8 mouse cellular contexts compared by ENCODE assay signal in the genomic region with DNA sequence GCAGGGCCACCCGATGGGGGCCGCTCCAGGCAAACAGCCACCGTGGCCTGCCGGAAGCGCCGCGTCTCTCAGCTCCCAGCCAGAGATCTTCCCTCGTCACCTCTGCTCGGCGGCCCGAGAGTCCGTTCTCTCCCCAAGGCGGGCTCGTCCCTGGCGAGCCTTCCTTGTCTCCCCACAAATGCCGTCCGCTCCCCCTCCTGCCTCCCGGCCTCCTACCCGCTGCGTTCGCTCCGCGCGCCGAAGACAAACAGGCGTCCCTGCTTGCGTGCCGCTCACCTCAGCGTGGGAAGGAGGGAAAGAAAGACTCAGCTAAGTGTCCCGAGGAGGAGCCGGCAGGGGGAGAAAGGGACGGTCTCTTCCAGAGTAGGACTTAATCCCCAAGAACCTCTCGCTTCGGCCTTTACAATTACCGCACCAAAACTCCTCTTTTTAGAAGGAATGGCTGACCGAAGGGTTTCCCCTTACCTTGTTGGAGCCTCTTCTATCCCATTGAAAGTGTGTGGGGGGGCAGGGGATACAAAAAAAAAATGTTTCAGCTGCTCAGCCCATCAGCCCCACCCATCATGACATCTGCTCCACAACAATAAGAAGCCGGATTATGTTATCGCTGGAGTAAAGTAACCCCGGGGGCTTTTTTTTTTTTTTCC. TPM values are rescaled to one million over a fixed set of nuclear protein-coding genes. Genes with fewer than 3 reads are reported as not detected.
DNase-seq lines count a peak whose midpoint lies in the region; ATAC-seq and TF ChIP-seq lines count a peak whose summit lies in the region.

Gene Trip12 (minus strand): TSS at position 499 of the 647 bp plus-strand sequence.

- under 1% methylated on average over 39 of the region's 39 CpGs for WGBS in cerebellum, adult 2 months
- under 1% methylated on average over 39 of the region's 39 CpGs for WGBS in midbrain, embryonic 15.5 days

- no peak for TF ChIP-seq POLR2A in cerebellum, adult 2 months (IDR thresholded peaks at IDR 0.05; ENCODE audit: borderline replicate concordance, insufficient read depth, low read length)
- no peak for TF ChIP-seq POLR2A in cortical plate, adult 2 months (IDR thresholded peaks at IDR 0.05; ENCODE audit: extremely low read depth, insufficient read depth, low read length)

- no peak for TF ChIP-seq CTCF in cerebellum, adult 2 months (IDR thresholded peaks at IDR 0.05; ENCODE audit: borderline replicate concordance, insufficient read depth, low read depth, low read length)
- TF ChIP-seq CTCF in C2C12 (IDR thresholded peaks at IDR 0.05; ENCODE audit: control insufficient read depth, insufficient read depth, insufficient read length) = no peak
- no peak for TF ChIP-seq CTCF in cortical plate, adult 2 months (IDR thresholded peaks at IDR 0.05; ENCODE audit: extremely low read depth, insufficient read depth, low read length)

- ATAC-seq in midbrain, embryonic 15.5 days (replicated peaks) = peak; percentile 53; the same call in 1 of the 2 replicates
- ATAC-seq in cerebellum, adult (ENCODE audit: insufficient number of reproducible peaks, low FRiP score, low TSS enrichment) = no peak; the same call in 1 of the 2 replicates

- H3K79me2 ChIP-seq in C2C12 (ENCODE audit: control insufficient read depth, insufficient read depth) = peaks cover 73% of the 10 kb centered on the region

- H3K9ac ChIP-seq in midbrain, embryonic 15.5 days = peak within 1 kb of the TSS; percentile 95

- no peaks in the 10 kb centered on the region for H3K4me1 ChIP-seq in cerebellum, adult 2 months (ENCODE audit: control insufficient read depth, insufficient read depth, low read length)
- no peaks in the 10 kb centered on the region for H3K4me1 ChIP-seq in cortical plate, adult 2 months (ENCODE audit: control insufficient read depth, insufficient read depth, low read length)
- peaks cover 32% of the 10 kb centered on the region for H3K4me1 ChIP-seq in midbrain, embryonic 15.5 days

- H3ac ChIP-seq in C2C12 (ENCODE audit: control insufficient read depth, insufficient read length, low read depth) = peak within 1 kb of the TSS; percentile 94

- no peaks in the 10 kb centered on the region for H3K9me3 ChIP-seq in midbrain, embryonic 15.5 days

- H3K4me3 ChIP-seq in cerebellum, adult 2 months (replicated peaks; ENCODE audit: insufficient read depth, low read depth, low read length) = peak within 1 kb of the TSS; percentile 89
- peak within 1 kb of the TSS; percentile 89 for H3K4me3 ChIP-seq in C2C12 (ENCODE audit: insufficient read depth, poor library complexity, severe bottlenecking)
- H3K4me3 ChIP-seq in cortical plate, adult 2 months (ENCODE audit: insufficient read depth, low read length) = peak within 1 kb of the TSS; percentile 84
- H3K4me3 ChIP-seq in midbrain, embryonic 15.5 days = peak within 1 kb of the TSS; percentile 96

- H3K27ac ChIP-seq in cerebellum, adult 2 months (ENCODE audit: insufficient read depth, low read length) = peak within 1 kb of the TSS; percentile 99
- peak within 1 kb of the TSS; percentile 95 for H3K27ac ChIP-seq in cortical plate, adult 2 months (ENCODE audit: insufficient read depth, low read length)
- H3K27ac ChIP-seq in midbrain, embryonic 15.5 days = peak within 1 kb of the TSS; percentile 99

- H3K36me3 ChIP-seq in C2C12 (ENCODE audit: control insufficient read depth, insufficient read depth) = no peaks in the 10 kb centered on the region
- H3K36me3 ChIP-seq in midbrain, embryonic 15.5 days (replicated peaks) = no peaks in the 10 kb centered on the region

- DNase-seq in cerebellum, adult 2 months = no peak
- no peak for DNase-seq in cerebellum, adult 18-20 months
- DNase-seq in heart, adult 8-10 months (ENCODE audit: low spot score) = no peak
- DNase-seq in layer of hippocampus, postnatal 36 days = no peak

- no peaks in the 10 kb centered on the region for H3K27me3 ChIP-seq in cerebellum, adult 2 months (ENCODE audit: control insufficient read depth, insufficient read depth, low read length)
- H3K27me3 ChIP-seq in C2C12 (ENCODE audit: control insufficient read depth, insufficient read depth, insufficient read length) = no peaks in the 10 kb centered on the region
- no peaks in the 10 kb centered on the region for H3K27me3 ChIP-seq in midbrain, embryonic 15.5 days (replicated peaks)

- peak within 1 kb of the TSS; percentile 65 for H3K4me2 ChIP-seq in midbrain, embryonic 15.5 days

- peaks cover 45% of the 10 kb centered on the region for H3K79me3 ChIP-seq in C2C12 (ENCODE audit: low read depth)

TF ChIP-seq in C2C12, 6 proteins besides CTCF, POLR2A, EP300 and RAD21:
- no peak for TF ChIP-seq MYOD1 (IDR thresholded peaks at IDR 0.05; ENCODE audit: control insufficient read depth, insufficient read length, low read depth)
- no peak for TF ChIP-seq MYOG (IDR thresholded peaks at IDR 0.05; ENCODE audit: control insufficient read depth, extremely low read depth, insufficient read length)
- no peak for TF ChIP-seq CEBPB (IDR thresholded peaks at IDR 0.05; ENCODE audit: low read depth)
- no peak for TF ChIP-seq USF1 (IDR thresholded peaks at IDR 0.05; ENCODE audit: low read depth)
- TF ChIP-seq FOSL1 (IDR thresholded peaks at IDR 0.05; ENCODE audit: insufficient read depth, low read length, poor library complexity, severe bottlenecking) = no peak
- TF ChIP-seq MAX (IDR thresholded peaks at IDR 0.05) = no peak

RNA-seq across cellular contexts. Expression of gene Trip12, which starts in this region (rescaled TPM):
- 74.5 and 75.2 TPM in 2 replicates for polyA plus RNA-seq in cerebellum, adult 2 months (2012; rRNA removed)
- polyA plus RNA-seq in C2C12 (2012; fragmentation: generic; extraction: Trizol) = 41.7 TPM
- 78.2 and 82.1 TPM in 2 replicates for polyA plus RNA-seq in cortical plate, adult 2 months (2012; rRNA removed)
- total RNA-seq in heart, adult 8-10 months (2022) = 100 to 1,000 TPM; 190 to 227 (median 208) TPM
- total RNA-seq in layer of hippocampus, postnatal 36 days (2021) = 100 to 1,000 TPM; 191 to 208 TPM
- 53.1 and 53.2 TPM in 2 replicates for polyA plus RNA-seq in midbrain, embryonic 15.5 days (2015; fragmentation: Nextera tagmentation; extraction: Ambion mirVana)
